In genomic region chr8:94433981-94434466, GRCm38 (mm10) we compare ENCODE assay signal across 8 mouse cellular contexts. TPM values are rescaled to one million over a fixed set of nuclear protein-coding genes. Genes with fewer than 3 reads are reported as not detected.
DNase-seq lines count a peak whose midpoint lies in the region; ATAC-seq lines count a peak whose summit lies in the region.

Gene Nlrc5, plus strand, starts transcription at chr8:94434356.

- H3K9ac ChIP-seq in heart, embryonic 13.5 days, result peak within 1 kb of the TSS; percentile 74
- H3K9ac ChIP-seq in liver, embryonic 12.5 days, result peak within 1 kb of the TSS; percentile 33

- peak; percentile 62 for DNase-seq in 3T3-L1 (ENCODE audit: low read depth, low spot score)
- DNase-seq in adrenal gland, postnatal 4 days (ENCODE audit: low spot score in 2 of 2), result peak; percentile 30 to 40
- peak; percentile 77 for DNase-seq in kidney, postnatal 10 days
- peak; percentile 92 for DNase-seq in naive thymus-derived CD4-positive, alpha-beta T cell, adult 2 months (ENCODE audit: low read depth)
- DNase-seq in splenic B cell, adult 2 months (ENCODE audit: low read depth, low spot score), result peak; percentile 89

- 1% methylated on average over 29 of the region's 29 CpGs for WGBS in heart, embryonic 13.5 days
- WGBS in liver, embryonic 12.5 days (ENCODE audit: insufficient replicate concordance), result 2% methylated on average over 29 of the region's 29 CpGs

- H3K4me1 ChIP-seq in heart, embryonic 13.5 days, result peaks cover 6% of the 10 kb centered on the region; the same call in 1 of the 2 replicates
- H3K4me1 ChIP-seq in liver, embryonic 12.5 days, result no peaks in the 10 kb centered on the region

- no peak within 1 kb of the TSS for H3K27ac ChIP-seq in heart, embryonic 13.5 days (replicated peaks)
- H3K27ac ChIP-seq in liver, embryonic 12.5 days, result no peak within 1 kb of the TSS

- H3K9me3 ChIP-seq in heart, embryonic 13.5 days, result no peaks in the 10 kb centered on the region
- no peaks in the 10 kb centered on the region for H3K9me3 ChIP-seq in liver, embryonic 12.5 days (replicated peaks)

- ATAC-seq in erythroid progenitor cell, adult 5-6 weeks (replicated peaks; ENCODE audit: low FRiP score, poor library complexity, severe bottlenecking), result peak; percentile 66
- ATAC-seq in heart, embryonic 13.5 days (ENCODE audit: extremely low read depth, insufficient number of reproducible peaks, low FRiP score, low TSS enrichment), result no peak
- no peak for ATAC-seq in liver, embryonic 12.5 days

- peak within 1 kb of the TSS; percentile 59 for H3K4me3 ChIP-seq in heart, embryonic 13.5 days
- peak within 1 kb of the TSS; percentile 46 for H3K4me3 ChIP-seq in liver, embryonic 12.5 days

- peaks cover 54% of the 10 kb centered on the region for H3K27me3 ChIP-seq in heart, embryonic 13.5 days (replicated peaks)
- peaks cover 51% of the 10 kb centered on the region for H3K27me3 ChIP-seq in liver, embryonic 12.5 days (replicated peaks)
- H3K27me3 ChIP-seq in splenic B cell, adult 2 months (ENCODE audit: control insufficient read depth, insufficient read depth, low read length, poor library complexity, severe bottlenecking), result no peaks in the 10 kb centered on the region

- no peaks in the 10 kb centered on the region for H3K36me3 ChIP-seq in heart, embryonic 13.5 days
- no peaks in the 10 kb centered on the region for H3K36me3 ChIP-seq in liver, embryonic 12.5 days
- no peaks in the 10 kb centered on the region for H3K36me3 ChIP-seq in splenic B cell, adult 2 months (ENCODE audit: control insufficient read depth, insufficient read depth, low read length, poor library complexity, severe bottlenecking)

- peak within 1 kb of the TSS; percentile 86 for H3K4me2 ChIP-seq in heart, embryonic 13.5 days
- peak within 1 kb of the TSS; percentile 66 for H3K4me2 ChIP-seq in liver, embryonic 12.5 days

RNA-seq across cellular contexts. Expression of gene Nlrc5, which starts in this region (rescaled TPM):
- total RNA-seq in adrenal gland, postnatal 4 days (2021), result 1 to 10 TPM; 3.1 to 4.6 TPM
- 3.2 and 10.1 TPM in 2 replicates for total RNA-seq in erythroid progenitor cell, adult 5-6 weeks (2015; ENCODE audit: low replicate concordance)
- 2.7 and 3.9 TPM in 2 replicates for total RNA-seq in erythroid progenitor cell, adult 5-6 weeks (2017; ENCODE audit: low replicate concordance)
- 0.25 and 0.27 TPM in 2 replicates for polyA plus RNA-seq in heart, embryonic 13.5 days (2015; fragmentation: Nextera tagmentation; extraction: Ambion mirVana)
- 0.08 and 0.12 TPM in 2 replicates for polyA plus RNA-seq in liver, embryonic 12.5 days (2016; fragmentation: Nextera tagmentation; extraction: Ambion mirVana)

Comparison
In these comparisons a context has a peak if more than half of its experiments do, and no peak if none do; other contexts are left out.
1. DNase-seq: peak in every context shown above with its lines; median percentile 92 in naive thymus-derived CD4-positive, alpha-beta T cell, adult 2 months; 89 in splenic B cell, adult 2 months; 77 in kidney, postnatal 10 days; 62 in 3T3-L1; 35 in adrenal gland, postnatal 4 days.